Mouse (Mus musculus) hindbrain, embryonic 13.5 days (tissue): Measurements from ENCODE around the gene Gm9972. TPM values are rescaled to one million over a fixed set of nuclear protein-coding genes. Genes with fewer than 3 reads are reported as not detected.

ENCODE experiments used
- ATAC-seq: fragments of 200-750 bp; cut with Nextera tagmentation; 2 replicates; pipeline ENCODE4 v1.8.0; 2017; ENCODE audit warnings: moderate TSS enrichment; ENCODE audit not compliant: low FRiP score
- H3K27ac ChIP-seq: fragments of 300-500 bp; sonication (generic); 2 replicates; pipeline ENCODE4 v1.5.1; 2015; ENCODE audit warnings: inconsistent platforms, mild to moderate bottlenecking, moderate library complexity
- H3K27me3 ChIP-seq: fragments of 300-500 bp; sonication (generic); 2 replicates; pipeline ENCODE4 v1.6.1; 2015; ENCODE audit warnings: mild to moderate bottlenecking, inconsistent platforms
- H3K36me3 ChIP-seq: fragments of 300-500 bp; sonication (generic); 2 replicates; pipeline ENCODE4 v1.6.1; 2015; ENCODE audit warnings: mild to moderate bottlenecking, inconsistent platforms
- H3K4me1 ChIP-seq: fragments of 300-500 bp; sonication (generic); replicated peaks from 2 replicates; pipeline ENCODE4 v1.6.1; 2015; ENCODE audit warnings: inconsistent platforms
- H3K4me2 ChIP-seq: fragments of 300-500 bp; sonication (generic); 2 replicates; pipeline ENCODE4 v1.6.1; 2015; ENCODE audit warnings: inconsistent platforms, mild to moderate bottlenecking, moderate library complexity
- H3K4me3 ChIP-seq: fragments of 300-500 bp; sonication (generic); 2 replicates; pipeline ENCODE4 v1.5.1; 2015; ENCODE audit warnings: mild to moderate bottlenecking, inconsistent platforms
- H3K9ac ChIP-seq: fragments of 300-500 bp; sonication (generic); 2 replicates; pipeline ENCODE4 v1.6.1; 2015; ENCODE audit warnings: mild to moderate bottlenecking, inconsistent platforms
- H3K9me3 ChIP-seq: fragments of 300-500 bp; sonication (generic); 2 replicates; pipeline ENCODE4 v1.6.1; 2016; ENCODE audit warnings: inconsistent platforms
- WGBS: fragments of 180-500 bp; shearing (Covaris S2); methylation state at CpG from one replicate; pipeline ENCODE4 v1.1.7; 2015; 5-methylcytosine and 5-hydroxymethylcytosine counted together
- polyA plus RNA-seq: library from polyadenylated mRNA; unstranded; fragments of >200 nt; fragmentation: Nextera tagmentation; extraction: Ambion mirVana; gene quantifications from 2 replicates; pipeline ENCODE4 v1.2.1, GENCODE M21; 2015

Gm9972 gene
- polyA plus RNA-seq = 0.25 TPM in 1 of 2 replicates, not detected in the other

DNA sequence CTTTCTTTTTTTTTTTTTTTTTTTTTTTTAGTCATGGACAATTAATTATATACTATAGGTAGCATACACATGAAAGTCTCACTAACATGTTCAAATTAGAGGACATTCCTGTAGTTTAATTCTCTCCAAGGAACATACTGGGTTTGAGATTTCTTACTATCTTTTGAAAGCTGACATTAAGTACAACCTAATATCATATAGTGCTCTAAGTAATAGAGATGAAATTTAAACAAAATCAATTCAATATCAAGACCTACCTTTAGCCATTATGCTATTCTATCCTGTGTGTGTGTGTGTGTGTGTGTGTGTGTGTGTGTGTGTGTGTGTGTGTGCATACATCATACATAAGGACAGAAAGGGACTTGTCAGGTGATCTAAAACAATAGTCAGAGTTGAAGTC, at the start of gene Gm9972:
TSS of gene Gm9972 (plus strand) at position 301 of the 400 bp plus-strand sequence.
- Histone ChIP-seq H3K9me3 (no peaks in the 10 kb centered on the region), H3K9ac (no peak within 1 kb of the TSS), H3K27me3 (no peaks in the 10 kb centered on the region), H3K27ac (no peak within 1 kb of the TSS), H3K4me3 (no peak within 1 kb of the TSS), H3K4me1 (no peaks in the 10 kb centered on the region), H3K36me3 (no peaks in the 10 kb centered on the region), H3K4me2 (no peak within 1 kb of the TSS)
- no peak for ATAC-seq

- H3K4me3 ChIP-seq = no peak overlapping the region
- H3K27me3 ChIP-seq = no peaks in the 10 kb centered on the region
- no peaks in the 10 kb centered on the region for H3K9me3 ChIP-seq
- H3K36me3 ChIP-seq = no peaks in the 10 kb centered on the region
- no peak overlapping the region for H3K4me2 ChIP-seq
- no peak for ATAC-seq
- H3K9ac ChIP-seq = no peak overlapping the region
- H3K4me1 ChIP-seq = no peaks in the 10 kb centered on the region
- 63% methylated on average over 3 of the region's 3 CpGs for WGBS
- H3K27ac ChIP-seq = no peak overlapping the region
Observed at GRCm38 (mm10) chr11:42999188-42999587, 36.4 kb upstream of the Gm9972 start.

- Histone ChIP-seq H3K27me3 (no peaks in the 10 kb centered on the region), H3K36me3 (no peaks in the 10 kb centered on the region), H3K4me3 (no peak overlapping the region), H3K4me1 (0 out of 2 replicates have a peak, but pooled peaks cover 6% of the 10 kb centered on the region), H3K4me2 (no peak overlapping the region), H3K27ac (0 out of 2 replicates have a peak overlapping the region, but pooled peaks have one; percentile 2), H3K9ac (no peak overlapping the region), H3K9me3 (no peaks in the 10 kb centered on the region)
- no peak for ATAC-seq
- WGBS = 77% methylated on average over 2 of the region's 2 CpGs
Observed at GRCm38 (mm10) chr11:43011941-43012340, 23.6 kb upstream of the Gm9972 start.

DNA sequence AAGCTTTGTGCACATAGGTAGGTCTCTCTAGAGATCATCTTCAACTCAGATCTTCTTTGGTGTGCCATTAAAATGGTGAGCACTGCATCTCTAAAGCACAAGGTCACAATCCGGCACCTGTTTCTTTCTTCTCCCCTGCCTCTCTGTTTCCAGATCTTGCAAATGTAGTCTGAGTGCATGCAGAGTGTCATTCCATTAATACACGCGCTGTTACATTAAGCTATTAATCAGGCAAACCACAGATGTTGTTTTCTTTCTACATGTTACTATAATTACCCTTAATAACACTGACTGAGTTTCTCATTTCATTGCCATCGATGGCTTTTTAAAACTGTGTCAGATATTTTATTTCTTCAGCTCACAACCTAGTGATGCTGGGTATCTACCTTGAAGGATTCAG, 22.6 kb upstream of the Gm9972 start:
- Histone ChIP-seq H3K27ac (0 out of 2 replicates have a peak overlapping the region, but pooled peaks have one; percentile 31), H3K4me3 (no peak overlapping the region), H3K4me1 (0 out of 2 replicates have a peak, but pooled peaks cover 6% of the 10 kb centered on the region), H3K9me3 (no peaks in the 10 kb centered on the region), H3K36me3 (no peaks in the 10 kb centered on the region), H3K9ac (no peak overlapping the region), H3K27me3 (no peaks in the 10 kb centered on the region), H3K4me2 (no peak overlapping the region)
- no peak for ATAC-seq
- WGBS = 66% methylated on average over 4 of the region's 4 CpGs

DNA sequence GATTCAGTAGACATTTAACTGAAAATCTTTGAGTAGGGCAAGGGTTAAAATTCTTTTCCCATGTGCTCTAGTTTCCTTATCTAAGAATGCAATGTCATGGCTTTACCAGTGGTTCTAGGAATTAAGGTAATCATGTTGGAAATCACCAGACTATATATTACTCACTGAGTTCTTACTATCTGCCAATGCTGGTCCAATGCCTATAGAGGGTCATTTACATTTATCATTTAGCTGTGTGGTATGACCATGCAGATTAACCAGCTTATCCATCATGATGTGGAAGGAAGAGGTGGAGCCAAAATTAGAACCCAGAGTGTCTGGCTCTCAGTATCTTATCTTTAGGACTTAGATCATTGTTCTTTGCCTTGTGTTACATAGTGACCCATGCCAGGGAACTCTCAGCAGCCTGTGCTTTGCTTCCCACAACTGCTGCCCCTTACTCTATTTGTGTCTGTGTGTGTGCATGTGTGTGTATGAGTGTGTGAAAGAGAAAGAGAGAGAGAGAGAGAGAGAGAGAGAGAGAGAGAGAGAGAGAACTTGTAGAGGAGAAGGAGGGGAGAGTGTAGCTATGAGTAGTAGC, 12.3 kb upstream of the Gm9972 start:
- Histone ChIP-seq H3K4me2 (no peak overlapping the region), H3K27ac (no peak overlapping the region), H3K9me3 (no peaks in the 10 kb centered on the region), H3K4me1 (no peaks in the 10 kb centered on the region), H3K9ac (no peak overlapping the region), H3K4me3 (no peak overlapping the region), H3K27me3 (no peaks in the 10 kb centered on the region), H3K36me3 (no peaks in the 10 kb centered on the region)
- ATAC-seq = no peak

- no peak for ATAC-seq
- Histone ChIP-seq H3K36me3 (no peaks in the 10 kb centered on the region), H3K4me1 (no peaks in the 10 kb centered on the region), H3K9me3 (no peaks in the 10 kb centered on the region), H3K4me2 (no peak overlapping the region), H3K4me3 (no peak overlapping the region), H3K27ac (no peak overlapping the region), H3K9ac (no peak overlapping the region), H3K27me3 (no peaks in the 10 kb centered on the region)
- WGBS = 76% methylated on average over 1 of the region's 1 CpGs
Observed at GRCm38 (mm10) chr11:43029813-43030212, 5.7 kb upstream of the Gm9972 start.

DNA sequence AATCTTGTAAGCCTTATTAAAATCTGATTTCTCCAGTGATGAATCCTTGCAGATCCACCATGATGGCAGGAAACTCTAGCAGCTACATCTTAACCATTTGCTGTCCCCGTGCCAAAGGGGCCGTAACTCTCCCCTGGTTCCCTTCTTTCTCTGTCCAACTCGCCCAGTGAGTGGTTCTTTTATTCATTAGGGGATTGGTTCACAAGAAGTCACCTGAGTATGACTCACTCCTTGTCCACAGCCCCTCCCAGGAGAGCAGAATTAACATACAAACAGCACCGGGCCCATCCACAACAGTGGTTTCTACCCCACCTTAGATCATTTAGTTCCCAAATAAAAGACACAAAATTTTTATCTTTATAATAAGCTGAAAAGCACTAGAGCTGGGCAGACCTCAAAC, 3.4 kb upstream of the Gm9972 start:
- 88% methylated on average over 4 of the region's 4 CpGs for WGBS
- Histone ChIP-seq H3K4me1 (no peaks in the 10 kb centered on the region), H3K9me3 (no peaks in the 10 kb centered on the region), H3K9ac (no peak overlapping the region), H3K27ac (no peak overlapping the region), H3K4me3 (no peak overlapping the region), H3K36me3 (no peaks in the 10 kb centered on the region), H3K4me2 (no peak overlapping the region), H3K27me3 (no peaks in the 10 kb centered on the region)
- no peak for ATAC-seq

- H3K9ac ChIP-seq = no peak overlapping the region
- H3K4me1 ChIP-seq = no peaks in the 10 kb centered on the region
- no peaks in the 10 kb centered on the region for H3K36me3 ChIP-seq
- no peaks in the 10 kb centered on the region for H3K27me3 ChIP-seq
- H3K27ac ChIP-seq = no peak overlapping the region
- no peaks in the 10 kb centered on the region for H3K9me3 ChIP-seq
- ATAC-seq = no peak
- no peak overlapping the region for H3K4me3 ChIP-seq
- 98% methylated on average over 3 of the region's 3 CpGs for WGBS
- no peak overlapping the region for H3K4me2 ChIP-seq
Observed at GRCm38 (mm10) chr11:43045871-43046548, 10.5 kb downstream of the Gm9972 start.

GRCm38 (mm10) chr11:43049363-43049762, 13.8 kb downstream of the Gm9972 start:
- no peaks in the 10 kb centered on the region for H3K9me3 ChIP-seq
- no peaks in the 10 kb centered on the region for H3K36me3 ChIP-seq
- H3K9ac ChIP-seq = no peak overlapping the region
- no peak overlapping the region for H3K27ac ChIP-seq
- ATAC-seq = no peak
- H3K4me1 ChIP-seq = no peaks in the 10 kb centered on the region
- H3K27me3 ChIP-seq = no peaks in the 10 kb centered on the region
- WGBS = 60% methylated on average over 1 of the region's 1 CpGs
- no peak overlapping the region for H3K4me3 ChIP-seq
- no peak overlapping the region for H3K4me2 ChIP-seq

DNA sequence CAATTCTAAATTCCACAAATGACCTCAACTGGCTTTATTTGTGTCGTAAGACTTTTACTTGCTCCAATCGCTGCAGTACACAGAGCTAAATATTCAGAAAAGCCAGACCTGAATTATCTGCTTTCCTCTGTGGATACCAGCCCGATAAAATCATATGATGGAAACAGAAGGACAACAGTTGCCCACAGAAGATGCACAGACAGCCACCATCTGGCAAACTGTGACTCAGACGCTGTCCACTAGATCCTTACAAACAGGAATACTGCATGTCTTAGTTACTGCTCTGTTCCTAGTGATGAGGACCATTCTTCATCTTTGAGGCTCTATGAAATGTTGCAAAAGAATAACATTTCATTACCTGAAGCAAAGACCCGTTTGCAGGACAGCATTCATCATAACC, 19.4 kb downstream of the Gm9972 start:
- Histone ChIP-seq H3K9ac (no peak overlapping the region), H3K27ac (no peak overlapping the region), H3K9me3 (no peaks in the 10 kb centered on the region), H3K27me3 (no peaks in the 10 kb centered on the region), H3K4me1 (no peaks in the 10 kb centered on the region), H3K4me2 (no peak overlapping the region), H3K36me3 (no peaks in the 10 kb centered on the region), H3K4me3 (no peak overlapping the region)
- WGBS = 93% methylated on average over 5 of the region's 5 CpGs
- ATAC-seq = no peak

DNA sequence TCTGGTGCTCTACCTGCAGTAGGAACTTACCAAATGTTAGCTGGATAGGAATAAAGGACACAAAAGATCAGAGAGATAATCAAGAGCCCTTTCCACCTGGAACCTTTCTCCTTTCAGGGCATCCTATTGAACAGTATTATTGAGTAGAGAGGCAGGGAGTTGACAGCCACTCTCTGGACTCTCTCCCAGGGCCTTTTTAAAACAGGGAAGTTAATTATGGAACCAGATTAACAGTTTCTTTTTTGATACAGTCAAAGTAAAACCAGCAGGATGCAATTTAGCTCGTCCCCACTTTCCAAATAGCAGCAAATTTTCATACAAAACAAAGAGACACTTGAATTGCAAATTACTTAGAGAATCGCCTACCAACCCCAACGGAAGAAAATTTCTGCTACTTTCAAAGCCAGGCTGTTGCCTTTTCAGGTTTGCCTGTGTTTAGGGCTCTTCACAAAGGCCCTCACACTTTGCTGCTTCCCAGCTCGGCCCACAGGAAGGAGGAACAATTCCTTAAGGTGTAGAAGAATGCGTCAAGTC, 24.0 kb downstream of the Gm9972 start:
- 21% methylated on average over 5 of the region's 5 CpGs for WGBS
- no peaks in the 10 kb centered on the region for H3K4me1 ChIP-seq
- H3K9me3 ChIP-seq = no peaks in the 10 kb centered on the region
- no peak for ATAC-seq
- H3K27me3 ChIP-seq = no peaks in the 10 kb centered on the region
- no peak overlapping the region for H3K4me2 ChIP-seq
- H3K4me3 ChIP-seq = no peak overlapping the region
- no peaks in the 10 kb centered on the region for H3K36me3 ChIP-seq
- no peak overlapping the region for H3K27ac ChIP-seq
- no peak overlapping the region for H3K9ac ChIP-seq

- Histone ChIP-seq H3K4me2 (no peak overlapping the region), H3K36me3 (no peaks in the 10 kb centered on the region), H3K4me3 (no peak overlapping the region), H3K27me3 (no peaks in the 10 kb centered on the region), H3K9ac (no peak overlapping the region), H3K4me1 (no peaks in the 10 kb centered on the region), H3K9me3 (no peaks in the 10 kb centered on the region), H3K27ac (no peak overlapping the region)
- WGBS = 73% methylated on average over 3 of the region's 3 CpGs
- no peak for ATAC-seq
Observed at GRCm38 (mm10) chr11:43062286-43062685, 26.7 kb downstream of the Gm9972 start.
